Mouse (Mus musculus): ENCODE measurements around the gene D930007J09Rik. TPM values are rescaled to one million over a fixed set of nuclear protein-coding genes. Genes with fewer than 3 reads are reported as not detected.

Gene D930007J09Rik
- total and polyA plus RNA-seq, 3 experiments: 14.6 TPM; not detected in 2

DNA sequence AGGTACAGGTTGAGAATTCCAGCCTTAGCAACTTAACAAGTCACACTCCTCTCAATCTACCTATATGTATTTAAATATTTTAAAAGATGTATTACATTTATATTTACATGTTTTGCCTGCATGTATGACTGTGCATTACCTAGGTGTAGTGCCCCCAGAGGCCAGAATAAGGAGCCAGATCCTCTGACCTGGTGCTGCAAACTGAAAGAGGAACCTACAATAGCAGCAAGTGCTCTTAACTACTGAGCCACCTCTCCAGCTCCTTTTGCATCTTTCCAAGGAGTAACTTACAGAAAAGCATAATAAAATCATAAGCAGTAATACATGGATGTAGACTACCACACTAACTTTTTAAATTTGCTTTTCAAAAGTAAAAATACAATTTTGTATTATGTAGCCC is 1.8 kb downstream of the D930007J09Rik start:
- H3K27ac ChIP-seq (ENCODE audit: insufficient read depth, low read depth): no peak overlapping the region
- H3K79me2 ChIP-seq (replicated peaks; ENCODE audit: control insufficient read depth, extremely low read depth, insufficient read depth, poor library complexity, severe bottlenecking): peaks cover 22% of the 10 kb centered on the region
- H3K9me3 ChIP-seq (replicated peaks; ENCODE audit: low read length): no peaks in the 10 kb centered on the region
- peak overlapping the region; percentile 43 to 99 (median 62) for H3K4me3 ChIP-seq (replicated peaks in 1 of 3; ENCODE audit: low read depth in 2 of 3, low read length in 2 of 3, poor library complexity in 1 of 3)
- dilution Hi-C loops (cut with MboI; ENCODE audit: extremely low pct_ligation_motif_present, extremely low pct_unique_long_range_greater_than_20kb, low sequenced_read_pairs) (no loop called here), in situ Hi-C loops (cut with MboI; ENCODE audit: low pct_ligation_motif_present, low pct_unique_long_range_greater_than_20kb, low sequenced_read_pairs) (no loop called here)
- peak overlapping the region; percentile 60; the same call in 1 of the 2 replicates for H3K9ac ChIP-seq (ENCODE audit: insufficient read depth, low read depth)
- H3K4me2 ChIP-seq (ENCODE audit: insufficient read depth, low read depth, poor library complexity, severe bottlenecking): peak overlapping the region; percentile 90; the same call in 1 of the 2 replicates
- peaks cover 8 to 42% of the 10 kb centered on the region in 2 experiments; a peak in 3 of 4 replicates for H3K4me1 ChIP-seq (ENCODE audit: control insufficient read depth in 1 of 2, insufficient read depth in 2 of 2)
- H3K36me3 ChIP-seq (replicated peaks in 1 of 2; ENCODE audit: control insufficient read depth in 1 of 2, insufficient read depth in 1 of 2, low read length in 1 of 2): peaks cover 0 to 20% of the 10 kb centered on the region in 2 experiments
- DNase-seq (ENCODE audit: extremely low read depth): peak; percentile 79
- H3K27me3 ChIP-seq (replicated peaks): no peaks in the 10 kb centered on the region
- TF ChIP-seq MXI1 (IDR thresholded peaks at IDR 0.05; ENCODE audit: low read depth, low read length): 0 out of 2 replicates have a peak, but pooled peaks have one; percentile 58
- peak; percentile 8; the same call in 1 of the 2 replicates for TF ChIP-seq MYC (IDR thresholded peaks at IDR 0.05; ENCODE audit: low read depth, low read length)
- no peak for TF ChIP-seq ZMIZ1 (IDR thresholded peaks at IDR 0.05; ENCODE audit: low read depth, low read length)
- TF ChIP-seq ZNF384 (IDR thresholded peaks at IDR 0.05; ENCODE audit: low read depth, low read length): peak; percentile 25; the same call in 1 of the 2 replicates
- no peak for TF ChIP-seq PAX5 (IDR thresholded peaks at IDR 0.05; ENCODE audit: low read length)
- no peak for TF ChIP-seq ETS1 (conservative IDR thresholded peaks at IDR 0.05; ENCODE audit: low read depth, low read length)
- no peak for TF ChIP-seq CHD2 (IDR thresholded peaks at IDR 0.05; ENCODE audit: low read length)
- no peak for TF ChIP-seq E2F4 (IDR thresholded peaks at IDR 0.05; ENCODE audit: insufficient replicate concordance, low read depth, low read length)
- peak; percentile 60 for TF ChIP-seq EP300 (IDR thresholded peaks at IDR 0.05; ENCODE audit: low read length)
- TF ChIP-seq UBTF (IDR thresholded peaks at IDR 0.05; ENCODE audit: low read depth, low read length): no peak
- no peak for TF ChIP-seq JUN (IDR thresholded peaks at IDR 0.05; ENCODE audit: insufficient read depth, low read depth, low read length)
- TF ChIP-seq RAD21 (IDR thresholded peaks at IDR 0.05; ENCODE audit: low read depth, low read length): no peak
- TF ChIP-seq CHD1 (IDR thresholded peaks at IDR 0.05; ENCODE audit: low read depth, low read length): no peak
- no peak for TF ChIP-seq MEF2A (IDR thresholded peaks at IDR 0.05; ENCODE audit: borderline replicate concordance, low read depth, low read length)
- TF ChIP-seq MAX (IDR thresholded peaks at IDR 0.05; ENCODE audit: low read length): no peak
- peak; percentile 23 to 74; a peak in 3 of 4 replicates for TF ChIP-seq CTCF (conservative IDR thresholded peaks at IDR 0.05 in 1 of 2, IDR thresholded peaks at IDR 0.05 in 1 of 2; ENCODE audit: low read depth in 2 of 2, low read length in 2 of 2)
- no peak for TF ChIP-seq ZKSCAN1 (IDR thresholded peaks at IDR 0.05; ENCODE audit: borderline replicate concordance, low read depth, low read length)
- TF ChIP-seq KAT2A (IDR thresholded peaks at IDR 0.05; ENCODE audit: insufficient replicate concordance, low read length): no peak
- TF ChIP-seq NRF1 (IDR thresholded peaks at IDR 0.05; ENCODE audit: low read depth, low read length): no peak
- TF ChIP-seq BHLHE40 (IDR thresholded peaks at IDR 0.05; ENCODE audit: low read depth, low read length): no peak
- no peak for TF ChIP-seq USF2 (conservative IDR thresholded peaks at IDR 0.05; ENCODE audit: low read depth, low read length)
- TF ChIP-seq NELFE (IDR thresholded peaks at IDR 0.05; ENCODE audit: low read depth, low read length): 0 out of 2 replicates have a peak, but pooled peaks have one; percentile 20
- TF ChIP-seq RCOR1 (conservative IDR thresholded peaks at IDR 0.05; ENCODE audit: low read depth, low read length): no peak
- no peak for TF ChIP-seq GABPA (IDR thresholded peaks at IDR 0.05; ENCODE audit: insufficient replicate concordance, low read depth, low read length)
- no peak for TF ChIP-seq ZC3H11A (IDR thresholded peaks at IDR 0.05; ENCODE audit: low read depth, low read length)
- peak; percentile 55; the same call in 1 of the 2 replicates for TF ChIP-seq IRF4 (IDR thresholded peaks at IDR 0.05; ENCODE audit: low read depth, low read length)
- TF ChIP-seq HCFC1 (IDR thresholded peaks at IDR 0.05; ENCODE audit: low read depth, low read length): no peak
- no peak for TF ChIP-seq POLR2AphosphoS2 (IDR thresholded peaks at IDR 0.05; ENCODE audit: low read depth, low read length)
- no peak for TF ChIP-seq TCF12 (IDR thresholded peaks at IDR 0.05; ENCODE audit: low read depth, low read length)
- no peak for TF ChIP-seq SMC3 (IDR thresholded peaks at IDR 0.05; ENCODE audit: low read depth, low read length)
- 0 out of 2 replicates have a peak, but pooled peaks have one; percentile 23 for TF ChIP-seq JUND (conservative IDR thresholded peaks at IDR 0.05; ENCODE audit: low read depth, low read length)
- TF ChIP-seq MAFK (IDR thresholded peaks at IDR 0.05; ENCODE audit: insufficient replicate concordance, low read length): no peak
- peak; percentile 54; the same call in 1 of the 2 replicates for TF ChIP-seq TBP (conservative IDR thresholded peaks at IDR 0.05; ENCODE audit: low read depth, low read length)
- no peak for TF ChIP-seq SIN3A (IDR thresholded peaks at IDR 0.05; ENCODE audit: low read length)
- TF ChIP-seq POLR2A (IDR thresholded peaks at IDR 0.05; ENCODE audit: low read depth, low read length): 0 out of 2 replicates have a peak, but pooled peaks have one; percentile 23
- 0 out of 2 replicates have a peak, but pooled peaks have one; percentile 9 for TF ChIP-seq MAZ (IDR thresholded peaks at IDR 0.05; ENCODE audit: low read depth, low read length)
- TF ChIP-seq ELF1 (IDR thresholded peaks at IDR 0.05; ENCODE audit: low read depth, low read length): no peak
- no peak for TF ChIP-seq USF1 (IDR thresholded peaks at IDR 0.05; ENCODE audit: low read depth, low read length)

Measured in CH12.LX (cell line).